Mouse (Mus musculus) lung, postnatal 25 days (tissue): ENCODE measurements around the gene Ap2a1.
A peak's percentile ranks its signal among the peaks of the same experiment; 100 is the strongest.

Experiments
- DNase-seq: peaks from one replicate; pipeline ENCODE4 v3.0.0; 2022; ENCODE audit warnings: low spot score

Gene Ap2a1

GRCm38 (mm10) chr7:44929204-44930151, at the start of gene Ap2a1:
TSS of gene Ap2a1 (minus strand) at chr7:44929496.
- peak; percentile 100 for DNase-seq

DNA sequence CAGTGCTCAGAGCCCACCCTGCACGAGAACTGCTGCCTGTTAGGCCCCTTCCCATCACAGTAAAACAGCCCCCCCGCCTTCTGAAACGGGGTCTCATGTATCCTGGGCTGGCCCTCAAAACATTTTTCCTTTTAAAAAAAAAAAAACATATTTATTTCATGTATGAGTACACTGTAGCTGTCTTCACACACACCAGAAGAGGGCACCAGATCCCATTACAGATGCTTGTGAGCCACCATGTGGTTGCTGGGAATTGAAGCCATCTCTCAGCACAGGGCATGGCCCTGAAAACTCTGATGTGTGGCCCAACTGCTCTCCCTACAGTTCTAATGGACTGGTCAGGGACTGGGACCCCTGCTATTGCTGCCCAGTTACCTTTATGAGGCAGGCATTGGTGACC, 49.0 kb upstream of the Ap2a1 start:
- no peak for DNase-seq

DNA sequence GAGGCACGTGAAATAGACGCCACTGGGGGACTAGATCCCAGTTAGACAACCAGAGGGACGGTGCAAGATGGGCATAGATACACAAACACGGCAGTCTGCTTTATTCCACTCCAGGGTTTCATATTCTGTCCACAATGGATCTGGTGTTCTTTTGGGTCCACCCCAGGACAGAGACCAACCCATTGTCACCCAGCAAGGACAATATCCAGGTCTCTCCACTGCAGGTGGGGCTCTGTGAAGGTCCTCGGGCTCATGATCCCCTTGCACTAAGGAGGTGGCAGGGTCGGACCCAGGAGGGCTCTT, 45.8 kb upstream of the Ap2a1 start:
- DNase-seq, result no peak

- DNase-seq, result peak; percentile 78
These were observed 45.3 kb upstream of the Ap2a1 start, which contains the start of gene Cpt1c for GRCm38 (mm10) chr7:44974383-44975116. TSS of gene Cpt1c (minus strand) at chr7:44974851.

DNA sequence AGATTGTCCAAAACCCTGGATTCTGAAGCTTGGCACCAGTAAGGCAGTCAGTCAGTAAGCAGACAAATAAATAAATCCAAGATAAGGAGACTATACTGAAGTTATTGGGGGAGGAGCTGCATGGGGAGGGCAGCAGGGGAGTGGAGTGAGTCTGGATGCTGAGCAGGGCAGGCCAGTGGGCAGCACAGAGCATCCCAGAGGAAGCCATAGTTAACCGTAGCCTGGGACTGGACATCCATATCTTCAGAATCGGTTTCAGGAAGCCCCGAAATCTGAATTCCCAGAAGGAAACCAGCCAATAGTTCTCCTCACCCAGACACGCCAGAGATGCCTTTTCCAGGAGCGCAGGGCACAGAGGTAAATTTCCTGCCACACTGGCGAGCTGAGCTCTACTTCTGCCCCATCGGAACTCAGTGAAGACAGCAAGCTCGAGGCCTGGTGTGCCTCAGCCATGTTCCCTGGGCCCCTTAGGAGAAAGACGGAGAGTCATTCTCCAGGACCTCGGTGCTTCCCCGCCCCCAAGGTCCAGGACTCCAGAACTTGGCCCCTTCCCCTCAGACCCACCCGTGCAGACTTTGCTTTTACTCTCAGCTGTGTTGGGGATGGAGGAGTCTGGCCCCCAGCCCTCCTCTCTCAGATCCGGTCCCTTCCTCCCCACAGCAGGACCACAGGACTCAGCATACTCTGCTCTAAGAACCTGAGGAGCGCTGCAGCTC, 44.3 kb upstream of the Ap2a1 start:
- no peak for DNase-seq

DNA sequence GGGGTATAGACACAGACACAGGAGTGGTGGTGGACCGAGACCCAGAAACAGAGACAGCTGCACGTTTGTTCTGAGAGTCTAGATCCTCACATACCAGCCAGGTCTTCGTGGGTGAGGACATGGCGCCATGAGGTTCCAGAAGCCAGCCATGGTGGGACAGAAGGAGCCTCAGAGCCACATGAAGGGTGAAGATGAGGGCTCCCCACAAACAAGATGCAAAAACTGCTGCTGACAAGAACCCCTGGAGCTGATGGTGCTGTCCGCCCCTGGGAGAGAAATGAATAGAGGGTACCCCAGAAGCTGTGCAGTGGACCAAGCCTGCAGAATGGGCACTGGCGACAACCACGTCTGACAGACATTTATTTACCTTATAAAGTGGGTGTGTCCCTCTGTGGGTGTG, 41.8 kb upstream of the Ap2a1 start:
- DNase-seq, result no peak

DNA sequence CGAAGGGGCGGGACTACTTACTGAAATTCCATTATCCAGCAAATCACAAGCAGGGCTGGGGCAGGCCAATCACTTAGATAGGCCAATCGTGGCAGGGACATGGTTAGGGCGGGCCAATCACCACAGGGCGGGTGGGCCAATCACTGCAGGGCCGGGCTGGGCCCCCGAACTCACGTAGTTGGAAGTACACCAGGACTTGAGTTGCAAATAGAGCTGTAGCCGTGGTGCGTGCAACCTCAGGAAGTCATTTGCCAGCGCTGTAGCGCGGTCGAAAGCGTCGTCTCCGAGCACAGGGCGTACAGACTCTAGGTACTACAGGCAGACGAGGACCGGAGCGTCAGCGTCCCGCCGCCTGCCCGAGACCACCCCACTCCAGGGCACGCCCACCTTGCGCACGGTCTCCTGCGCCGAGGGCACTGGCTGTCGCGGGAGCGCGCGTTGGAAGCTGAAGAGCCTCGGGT, 41.0 kb upstream of the Ap2a1 start:
- DNase-seq, result peak; percentile 91

DNA sequence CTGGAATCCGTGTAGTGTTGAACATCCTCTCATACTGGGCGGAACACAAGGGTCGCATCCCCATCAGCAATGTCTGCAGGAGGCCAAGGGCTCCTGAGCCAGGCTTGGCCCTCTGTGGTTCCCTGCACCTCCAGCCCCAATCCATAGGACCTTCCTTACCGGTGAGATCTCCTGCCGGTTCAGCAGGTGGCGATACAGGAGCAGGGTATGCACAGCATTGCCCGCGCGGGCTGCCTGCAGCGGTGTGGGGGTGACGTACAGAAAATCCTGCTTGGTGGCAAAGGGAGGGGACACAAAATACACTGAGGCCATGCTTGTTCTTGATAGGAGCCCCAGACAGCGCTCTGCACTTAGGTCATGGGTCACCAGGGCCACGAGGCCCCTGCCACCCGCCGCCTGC, 37.3 kb upstream of the Ap2a1 start:
- DNase-seq, result no peak

GRCm38 (mm10) chr7:44965975-44966374, 36.7 kb upstream of the Ap2a1 start:
- no peak for DNase-seq

GRCm38 (mm10) chr7:44964990-44965389, 35.7 kb upstream of the Ap2a1 start:
- no peak for DNase-seq

GRCm38 (mm10) chr7:44962831-44963230, 33.5 kb upstream of the Ap2a1 start:
- DNase-seq, result no peak

DNA sequence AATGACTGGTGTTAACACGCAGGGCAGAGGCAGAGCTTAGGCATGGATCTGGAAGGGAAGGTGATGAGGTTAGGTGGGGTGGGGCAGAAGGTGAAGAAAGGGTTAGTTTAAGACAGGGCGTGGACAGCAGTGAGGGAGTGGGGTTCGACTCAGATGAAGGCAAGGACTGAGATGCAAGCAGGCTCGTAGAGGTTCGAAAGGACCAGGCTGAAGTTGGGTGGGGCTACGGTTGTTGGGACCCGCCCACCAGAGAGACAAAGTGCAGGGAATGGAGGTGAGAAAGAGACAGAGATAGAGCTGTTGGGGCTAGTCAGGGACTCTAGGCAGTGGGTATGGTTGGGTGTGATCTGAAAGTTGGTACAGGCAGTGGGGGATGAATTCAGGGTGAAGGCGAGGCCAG, 33.0 kb upstream of the Ap2a1 start:
- no peak for DNase-seq

DNA sequence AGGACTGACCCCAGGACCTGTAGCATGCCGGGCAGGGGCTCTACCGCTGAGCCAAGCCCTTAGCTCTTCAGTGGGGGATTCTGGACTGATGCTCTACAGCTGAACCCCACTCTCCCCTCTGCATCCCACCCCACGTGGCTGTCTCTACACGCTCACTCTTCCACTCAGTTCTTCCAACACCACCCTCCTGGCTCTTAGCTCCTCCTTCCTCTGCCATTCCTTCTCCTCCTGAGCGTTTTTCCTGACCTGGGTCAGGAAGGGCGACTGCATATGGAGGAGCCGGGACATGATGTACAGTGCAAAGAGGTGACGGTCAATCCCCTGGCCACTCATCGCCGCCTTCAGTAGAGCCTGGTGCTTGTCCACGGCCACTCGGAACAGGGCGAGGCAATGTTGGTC, 31.2 kb upstream of the Ap2a1 start:
- DNase-seq, result no peak

- DNase-seq, result no peak
These were observed 30.7 kb upstream of the Ap2a1 start for GRCm38 (mm10) chr7:44959874-44960511.

- no peak for DNase-seq
These were observed 30.0 kb upstream of the Ap2a1 start for GRCm38 (mm10) chr7:44959281-44959680.

- peak; percentile 50 for DNase-seq
These were observed 28.9 kb upstream of the Ap2a1 start for GRCm38 (mm10) chr7:44958208-44958607.

DNA sequence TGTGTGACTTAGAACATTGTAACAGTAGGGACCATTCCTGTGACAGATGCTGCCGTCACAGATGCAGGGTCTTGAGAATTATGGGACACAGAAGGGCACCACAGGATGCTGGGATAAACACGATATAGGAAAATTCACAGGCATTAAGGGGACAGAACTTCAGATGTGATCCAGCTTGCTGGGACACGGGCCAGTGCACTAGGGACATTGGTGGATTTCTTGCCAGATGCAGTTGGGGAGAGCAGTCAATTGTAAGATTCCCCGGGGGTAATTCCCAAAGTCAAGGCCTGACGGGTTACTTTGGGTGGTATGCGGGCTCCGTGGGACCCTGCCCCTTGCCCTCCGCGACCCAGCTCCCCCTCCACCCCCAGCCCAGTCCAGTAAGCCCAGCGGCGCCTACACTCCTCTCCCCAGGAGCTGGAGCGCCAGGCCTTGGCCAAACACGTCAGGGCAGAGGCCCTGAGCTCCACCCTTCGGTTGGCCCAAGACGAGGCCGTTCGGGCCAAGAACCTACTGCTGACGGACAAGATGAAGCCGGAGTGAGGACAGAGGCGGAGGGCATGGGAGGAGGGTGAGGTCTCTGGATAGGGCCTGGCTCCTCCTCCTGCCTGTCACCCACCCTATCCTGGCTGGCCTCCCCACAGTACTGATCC, 28.0 kb upstream of the Ap2a1 start:
- peak; percentile 65 for DNase-seq

GRCm38 (mm10) chr7:44956266-44956665, 27.0 kb upstream of the Ap2a1 start:
- DNase-seq, result no peak

DNA sequence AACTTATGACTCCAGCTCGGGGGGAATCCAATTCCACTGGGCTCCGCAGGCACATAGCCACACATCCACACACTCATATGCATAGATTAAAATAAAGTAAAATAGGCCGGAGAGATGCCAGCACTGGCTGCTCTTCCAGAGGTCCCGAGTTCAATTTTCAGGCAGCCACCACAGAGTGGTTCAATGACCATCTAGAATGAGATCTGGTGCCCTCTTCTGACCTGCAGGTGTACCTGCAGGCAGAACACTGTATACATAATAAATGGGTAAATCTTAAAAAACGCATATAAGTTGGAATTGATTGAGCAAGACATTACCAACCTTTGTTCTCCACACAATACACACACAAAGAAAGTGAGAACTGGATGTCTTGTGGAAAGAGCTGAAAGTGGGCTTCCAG, 26.3 kb upstream of the Ap2a1 start:
- no peak for DNase-seq

- no peak for DNase-seq
These were observed 25.0 kb upstream of the Ap2a1 start for GRCm38 (mm10) chr7:44954091-44954885.

GRCm38 (mm10) chr7:44953561-44953960, 24.3 kb upstream of the Ap2a1 start:
- DNase-seq, result no peak
